Mouse (Mus musculus) kidney, embryonic 15.5 days (tissue): Measurements from ENCODE around the gene Dnmt3l. TPM values are rescaled to one million over a fixed set of nuclear protein-coding genes. Genes with fewer than 3 reads are reported as not detected.
"Not testable (repeated sequence)": the region's sequence is repeated elsewhere in the genome, so short reads cannot be mapped to it uniquely, and the experiment has no call there.

Experiments used
- ATAC-seq: fragments of 200-750 bp; cut with Nextera tagmentation; replicated peaks from 2 replicates; pipeline ENCODE4 v1.8.0; 2017; ENCODE audit warnings: moderate TSS enrichment; ENCODE audit not compliant: low FRiP score
- H3K27ac ChIP-seq: fragments of 300-500 bp; sonication (generic); 2 replicates; pipeline ENCODE4 v1.5.1; 2015; ENCODE audit warnings: mild to moderate bottlenecking, inconsistent platforms
- H3K27me3 ChIP-seq: fragments of 300-500 bp; sonication (generic); 2 replicates; pipeline ENCODE4 v1.6.1; 2015; ENCODE audit warnings: inconsistent platforms
- H3K36me3 ChIP-seq: fragments of 300-500 bp; sonication (generic); 2 replicates; pipeline ENCODE4 v1.6.1; 2015; ENCODE audit warnings: inconsistent platforms
- H3K4me1 ChIP-seq: fragments of 300-500 bp; sonication (generic); 2 replicates; pipeline ENCODE4 v1.6.1; 2015; ENCODE audit warnings: inconsistent platforms
- H3K4me2 ChIP-seq: fragments of 300-500 bp; sonication (generic); 2 replicates; pipeline ENCODE4 v1.6.1; 2015; ENCODE audit warnings: moderate library complexity, mild to moderate bottlenecking, inconsistent platforms
- H3K4me3 ChIP-seq: fragments of 300-500 bp; sonication (generic); replicated peaks from 2 replicates; pipeline ENCODE4 v1.5.1; 2015; ENCODE audit warnings: mild to moderate bottlenecking, inconsistent platforms
- H3K9ac ChIP-seq: fragments of 300-500 bp; sonication (generic); 2 replicates; pipeline ENCODE4 v1.6.1; 2015; ENCODE audit warnings: mild to moderate bottlenecking, inconsistent platforms
- H3K9me3 ChIP-seq: fragments of 300-500 bp; sonication (generic); replicated peaks from 2 replicates; pipeline ENCODE4 v1.6.1; 2016; ENCODE audit warnings: inconsistent platforms
- WGBS: fragments of 180-500 bp; shearing (Covaris S2); methylation state at CpG from one replicate; pipeline ENCODE4 v1.1.7; 2015; ENCODE audit warnings: mixed read lengths; 5-methylcytosine and 5-hydroxymethylcytosine counted together
- polyA plus RNA-seq: library from polyadenylated mRNA; unstranded; fragments of >200 nt; fragmentation: Nextera tagmentation; extraction: Ambion mirVana; gene quantifications from 2 replicates; pipeline ENCODE4 v1.2.1, GENCODE M21; 2015

Gene Dnmt3l
- polyA plus RNA-seq, 1 experiment from 2014 or later, result 0.68 TPM

DNA sequence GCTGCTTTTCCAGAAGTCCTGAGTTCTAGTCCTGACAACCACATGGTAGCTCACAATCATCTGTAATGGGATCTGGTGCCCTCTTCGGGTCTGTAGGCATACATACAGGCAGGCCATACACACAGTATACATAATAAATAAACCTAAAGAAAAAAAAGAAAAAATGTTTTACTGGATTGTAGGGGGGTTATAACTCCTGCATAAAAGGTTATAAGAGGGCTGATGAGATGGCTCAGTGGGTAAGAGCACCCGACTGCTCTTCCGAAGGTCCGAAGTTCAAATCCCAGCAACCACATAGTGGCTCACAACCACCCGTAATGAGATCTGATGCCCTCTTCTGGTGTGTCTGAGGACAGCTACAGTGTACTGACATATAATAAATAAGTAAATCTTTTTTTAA lies 30.6 kb upstream of the Dnmt3l start:
- not testable (repeated sequence) for H3K9me3 ChIP-seq, H3K4me3 ChIP-seq, H3K27ac ChIP-seq, H3K27me3 ChIP-seq, H3K4me2 ChIP-seq, H3K36me3 ChIP-seq, ATAC-seq, H3K9ac ChIP-seq
- peaks cover 33% of the 10 kb centered on the region for H3K4me1 ChIP-seq
- 94% methylated on average over 5 of the region's 5 CpGs for WGBS

DNA sequence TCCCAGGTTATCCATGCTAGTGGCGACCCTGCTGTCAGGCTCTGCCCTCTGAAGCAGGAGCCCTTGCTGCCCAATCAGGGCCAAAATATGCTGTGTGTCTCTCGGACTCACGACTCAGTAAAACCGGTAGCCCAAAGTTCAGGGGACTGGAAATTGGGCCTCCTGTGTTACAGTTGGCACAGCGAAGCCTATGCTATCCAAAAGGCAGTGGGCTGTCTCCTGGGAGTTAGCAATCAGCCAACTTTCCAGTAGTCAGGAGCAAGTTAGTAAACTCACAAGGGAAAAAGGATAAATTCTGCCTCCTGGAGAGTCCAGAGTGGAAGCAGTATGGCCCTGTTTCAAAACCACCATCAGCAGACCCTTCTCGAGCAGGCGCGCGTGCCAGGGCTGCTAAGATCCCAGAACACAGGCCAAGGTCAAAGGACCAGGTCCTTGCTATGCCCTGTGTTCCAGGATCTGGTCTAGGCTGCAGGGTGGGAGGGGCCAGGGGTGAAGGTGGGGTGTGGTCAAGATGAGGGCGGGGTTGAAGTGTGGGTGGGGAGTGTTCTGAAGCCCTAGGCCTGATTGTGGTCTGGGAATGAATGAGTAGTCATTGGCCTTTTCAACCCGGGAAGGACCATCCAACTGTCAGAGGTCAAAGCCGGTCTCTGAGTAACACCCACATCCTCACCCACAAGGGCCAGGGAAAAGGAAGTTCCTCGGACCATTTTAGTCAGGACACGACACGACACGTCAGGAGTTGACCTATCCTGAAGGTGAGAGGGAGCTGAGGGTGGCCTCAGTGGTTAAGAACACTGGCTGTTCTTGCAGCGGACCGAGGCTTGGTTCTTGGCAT lies 28.9 kb upstream of the Dnmt3l start:
- 91% methylated on average over 18 of the region's 18 CpGs for WGBS
- no peak overlapping the region for H3K4me3 ChIP-seq
- H3K36me3 ChIP-seq, result no peaks in the 10 kb centered on the region
- H3K4me1 ChIP-seq, result peaks cover 16% of the 10 kb centered on the region
- no peak overlapping the region for H3K27ac ChIP-seq
- H3K4me2 ChIP-seq, result no peak overlapping the region
- no peak overlapping the region for H3K9ac ChIP-seq
- no peaks in the 10 kb centered on the region for H3K9me3 ChIP-seq
- no peak for ATAC-seq
- H3K27me3 ChIP-seq, result no peaks in the 10 kb centered on the region

- Histone ChIP-seq H3K27ac (no peak overlapping the region), H3K9ac (no peak overlapping the region), H3K36me3 (no peaks in the 10 kb centered on the region), H3K4me3 (no peak overlapping the region), H3K4me2 (no peak overlapping the region), H3K27me3 (no peaks in the 10 kb centered on the region), H3K9me3 (no peaks in the 10 kb centered on the region), H3K4me1 (peaks cover 2% of the 10 kb centered on the region)
- WGBS, result 90% methylated on average over 1 of the region's 1 CpGs
- ATAC-seq, result no peak
These were observed 26.3 kb upstream of the Dnmt3l start for GRCm38 (mm10) chr10:78015489-78015888.

- Histone ChIP-seq H3K9ac (no peak overlapping the region), H3K27ac (no peak overlapping the region), H3K36me3 (no peaks in the 10 kb centered on the region), H3K4me3 (no peak overlapping the region), H3K4me2 (no peak overlapping the region), H3K4me1 (no peaks in the 10 kb centered on the region; the same call in 1 of the 2 replicates), H3K9me3 (no peaks in the 10 kb centered on the region), H3K27me3 (no peaks in the 10 kb centered on the region)
- no peak for ATAC-seq
- WGBS, result 69% methylated on average over 5 of the region's 5 CpGs
These were observed 25.4 kb upstream of the Dnmt3l start for GRCm38 (mm10) chr10:78016366-78016765.

DNA sequence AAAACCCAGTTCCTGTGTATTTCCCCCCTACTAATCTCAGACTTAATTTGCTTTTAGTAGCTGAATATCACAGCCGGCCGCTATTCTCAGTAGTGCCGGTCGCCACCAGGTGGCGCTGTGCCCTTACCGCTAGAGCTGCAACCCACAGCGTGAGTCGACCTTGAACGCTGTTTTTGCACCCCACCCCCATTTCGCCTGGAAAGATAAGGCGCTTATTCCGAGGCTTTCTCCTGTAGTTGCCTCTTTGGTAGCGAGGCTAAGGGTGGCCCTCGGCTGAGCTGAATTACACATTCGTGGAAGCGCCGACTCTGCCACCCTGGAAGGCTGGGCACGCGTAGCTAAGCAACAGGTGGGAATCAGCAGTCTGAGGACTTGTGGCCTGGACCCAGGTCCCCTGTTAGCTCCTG lies 22.9 kb upstream of the Dnmt3l start:
- Histone ChIP-seq H3K9ac (peak overlapping the region; percentile 42; the same call in 1 of the 2 replicates), H3K9me3 (no peaks in the 10 kb centered on the region), H3K36me3 (no peaks in the 10 kb centered on the region), H3K4me1 (no peaks in the 10 kb centered on the region; the same call in 1 of the 2 replicates), H3K4me2 (peak overlapping the region; percentile 67), H3K4me3 (peak overlapping the region; percentile 39), H3K27me3 (no peaks in the 10 kb centered on the region), H3K27ac (no peak overlapping the region)
- 21% methylated on average over 19 of the region's 19 CpGs for WGBS
- ATAC-seq, result peak; percentile 66; the same call in 1 of the 2 replicates

GRCm38 (mm10) chr10:78019291-78019690 lies 22.5 kb upstream of the Dnmt3l start:
- no peak overlapping the region for H3K27ac ChIP-seq
- ATAC-seq, result no peak
- no peaks in the 10 kb centered on the region; the same call in 1 of the 2 replicates for H3K4me1 ChIP-seq
- H3K9ac ChIP-seq, result no peak overlapping the region
- H3K36me3 ChIP-seq, result no peaks in the 10 kb centered on the region
- no peak overlapping the region for H3K4me3 ChIP-seq
- WGBS, result 86% methylated on average over 4 of the region's 4 CpGs
- no peaks in the 10 kb centered on the region for H3K9me3 ChIP-seq
- peak overlapping the region; percentile 67 for H3K4me2 ChIP-seq
- H3K27me3 ChIP-seq, result no peaks in the 10 kb centered on the region

GRCm38 (mm10) chr10:78019984-78020383 lies 21.8 kb upstream of the Dnmt3l start:
- H3K9me3 ChIP-seq, H3K27me3 ChIP-seq, H3K36me3 ChIP-seq, H3K4me2 ChIP-seq, H3K4me3 ChIP-seq, ATAC-seq, H3K4me1 ChIP-seq, H3K27ac ChIP-seq, H3K9ac ChIP-seq: not testable (repeated sequence)
- over 99% methylated on average over 6 of the region's 11 CpGs for WGBS

- not testable (repeated sequence) for H3K27me3 ChIP-seq, ATAC-seq, H3K4me1 ChIP-seq, H3K4me3 ChIP-seq, H3K36me3 ChIP-seq, H3K9me3 ChIP-seq, H3K4me2 ChIP-seq, H3K27ac ChIP-seq, H3K9ac ChIP-seq
- WGBS, result 69% methylated on average over 6 of the region's 8 CpGs
These were observed 16.3 kb upstream of the Dnmt3l start for GRCm38 (mm10) chr10:78025453-78025852.

- Histone ChIP-seq H3K36me3 (no peaks in the 10 kb centered on the region), H3K27ac (no peak overlapping the region), H3K4me1 (no peaks in the 10 kb centered on the region), H3K9ac (no peak overlapping the region), H3K4me2 (no peak overlapping the region), H3K27me3 (no peaks in the 10 kb centered on the region), H3K4me3 (no peak overlapping the region), H3K9me3 (no peaks in the 10 kb centered on the region)
- 5% methylated on average over 5 of the region's 5 CpGs for WGBS
- ATAC-seq, result peak; percentile 62
These were observed 13.6 kb upstream of the Dnmt3l start for GRCm38 (mm10) chr10:78028129-78028528.

- H3K27ac ChIP-seq, result no peak overlapping the region
- no peak overlapping the region for H3K4me2 ChIP-seq
- H3K4me3 ChIP-seq, result no peak overlapping the region
- H3K36me3 ChIP-seq, result no peaks in the 10 kb centered on the region
- H3K4me1 ChIP-seq, result no peaks in the 10 kb centered on the region
- no peaks in the 10 kb centered on the region for H3K27me3 ChIP-seq
- 89% methylated on average over 1 of the region's 1 CpGs for WGBS
- no peaks in the 10 kb centered on the region for H3K9me3 ChIP-seq
- no peak overlapping the region for H3K9ac ChIP-seq
- no peak for ATAC-seq
These were observed 12.7 kb upstream of the Dnmt3l start for GRCm38 (mm10) chr10:78029080-78029479.

GRCm38 (mm10) chr10:78031987-78032386 lies 9.8 kb upstream of the Dnmt3l start:
- H3K9ac ChIP-seq, result no peak overlapping the region
- H3K27me3 ChIP-seq, result 0 out of 2 replicates have a peak, but pooled peaks cover 3% of the 10 kb centered on the region
- H3K36me3 ChIP-seq, result no peaks in the 10 kb centered on the region
- no peaks in the 10 kb centered on the region for H3K9me3 ChIP-seq
- no peak overlapping the region for H3K27ac ChIP-seq
- no peak overlapping the region for H3K4me3 ChIP-seq
- no peak overlapping the region for H3K4me2 ChIP-seq
- WGBS, result 80% methylated on average over 2 of the region's 2 CpGs
- ATAC-seq, result no peak
- no peaks in the 10 kb centered on the region for H3K4me1 ChIP-seq

DNA sequence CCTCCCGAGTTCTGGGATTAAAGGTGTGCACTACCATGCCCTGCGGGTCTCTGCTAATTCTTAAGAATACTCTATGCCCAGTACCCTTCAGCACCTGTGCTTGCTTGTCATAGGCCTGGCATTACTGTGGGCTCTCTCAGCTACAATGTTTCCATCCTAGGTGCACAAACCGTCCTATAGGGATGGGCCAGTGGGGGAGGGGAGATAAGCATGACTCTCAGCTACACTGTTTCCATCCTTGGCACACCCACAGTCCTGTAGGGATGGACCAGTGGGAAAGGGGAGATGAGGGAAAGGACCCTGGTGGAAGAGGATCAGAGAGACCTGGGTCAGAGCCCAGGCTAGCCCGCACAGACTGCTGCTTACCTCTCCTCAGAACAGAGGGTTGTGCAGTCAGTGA lies 4.6 kb upstream of the Dnmt3l start:
- Histone ChIP-seq H3K36me3 (no peaks in the 10 kb centered on the region), H3K27ac (no peak overlapping the region), H3K4me3 (no peak overlapping the region), H3K9ac (no peak overlapping the region), H3K4me2 (no peak overlapping the region), H3K27me3 (0 out of 2 replicates have a peak, but pooled peaks cover 3% of the 10 kb centered on the region), H3K9me3 (no peaks in the 10 kb centered on the region), H3K4me1 (no peaks in the 10 kb centered on the region)
- 86% methylated on average over 4 of the region's 4 CpGs for WGBS
- no peak for ATAC-seq
